Mouse (Mus musculus) frontal cortex, postnatal 36 days (tissue): Measurements from ENCODE around the gene Ap4e1.
"Not testable (repeated sequence)": the region's sequence is repeated elsewhere in the genome, so short reads cannot be mapped to it uniquely, and the experiment has no call there.

Experiments used
- DNase-seq, 2 experiments: peaks; one replicate each; pipeline ENCODE4 v3.0.0; 2022; ENCODE audit warnings: low spot score in 2 of 2

The Ap4e1 gene

GRCm38 (mm10) chr2:127077611-127078010, 69.1 kb downstream of the Ap4e1 start:
- DNase-seq, result no peak

GRCm38 (mm10) chr2:127079066-127079465, 70.5 kb downstream of the Ap4e1 start:
- DNase-seq, result not testable (repeated sequence)

GRCm38 (mm10) chr2:127079881-127080590, 71.5 kb downstream of the Ap4e1 start:
- no peak for DNase-seq

DNA sequence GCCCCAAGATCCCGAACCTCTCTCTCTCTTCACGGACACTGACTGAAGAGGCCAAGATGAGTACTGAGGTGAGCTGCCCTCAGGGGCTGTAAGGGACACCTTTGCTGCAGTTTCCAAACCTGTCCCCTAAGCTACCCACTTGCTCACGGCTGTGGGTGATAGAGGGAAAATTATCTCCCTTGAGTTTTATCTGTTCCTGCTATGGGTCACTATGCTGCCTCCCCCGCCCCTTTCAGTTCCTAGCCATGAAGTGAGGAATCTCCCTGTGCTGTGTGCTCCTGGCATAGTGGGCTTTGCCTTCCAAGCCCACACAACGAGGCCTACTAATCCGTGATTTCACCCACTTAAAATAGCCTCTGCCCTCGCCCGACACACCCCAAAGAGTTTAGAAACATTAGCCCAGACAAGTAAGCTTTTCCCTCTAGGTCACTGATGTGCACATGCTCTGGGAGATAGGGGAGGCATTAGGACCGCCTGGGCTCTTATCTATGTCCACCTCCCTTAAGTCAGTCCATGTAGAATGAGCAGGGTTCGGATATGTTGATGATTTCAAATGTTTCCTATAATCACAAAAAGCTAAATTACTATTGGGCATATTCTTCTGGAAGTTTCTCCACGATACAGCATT, 72.2 kb downstream of the Ap4e1 start:
- no peak for DNase-seq

- DNase-seq, result no peak
Observed at GRCm38 (mm10) chr2:127086235-127086634, 77.7 kb downstream of the Ap4e1 start.

DNA sequence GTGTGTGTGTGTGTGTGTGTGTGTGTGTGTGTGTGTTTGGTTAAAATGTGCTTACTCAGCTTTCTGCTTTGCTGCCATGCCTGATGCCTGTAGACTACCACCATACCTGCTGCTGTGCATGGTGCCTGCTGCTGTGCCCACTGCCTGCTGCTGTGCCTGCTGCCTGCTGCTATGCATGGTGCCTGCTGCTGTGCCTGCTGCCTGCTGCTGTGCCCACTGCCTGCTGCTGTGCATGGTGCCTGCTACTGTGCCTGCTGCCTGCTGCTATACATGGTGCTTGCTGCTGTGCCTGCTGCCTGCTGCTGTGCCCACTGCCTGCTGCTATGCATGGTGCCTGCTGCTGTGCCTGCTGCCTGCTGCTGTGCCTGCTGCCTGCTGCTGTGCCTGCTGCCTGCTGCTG, 81.6 kb downstream of the Ap4e1 start:
- not testable (repeated sequence) for DNase-seq

DNA sequence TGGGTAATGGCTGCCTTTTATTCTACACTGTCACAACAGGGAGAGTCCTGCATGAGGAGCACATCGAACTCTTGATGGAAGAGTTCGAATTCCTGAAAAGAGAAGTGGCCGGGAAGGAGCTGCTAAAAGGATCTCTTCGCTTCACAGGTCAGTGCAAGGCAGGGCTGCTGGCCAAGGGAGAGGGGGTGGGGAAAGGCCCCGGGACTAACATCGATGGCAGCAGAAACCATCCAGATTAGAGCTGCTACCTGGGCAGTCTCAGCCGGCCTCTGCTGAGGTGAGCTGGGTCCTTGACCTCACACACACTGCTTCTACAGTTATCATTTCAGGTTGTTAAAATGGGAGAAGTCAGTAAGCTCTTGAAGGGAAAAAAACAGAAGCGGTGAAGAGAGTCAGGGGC, 83.5 kb downstream of the Ap4e1 start:
- DNase-seq, result no peak

GRCm38 (mm10) chr2:127108986-127109385, 100.5 kb downstream of the Ap4e1 start:
- no peak for DNase-seq
